Mouse (Mus musculus) intestine, postnatal 0 days (tissue): Measurements from ENCODE around the gene C3. TPM values are rescaled to one million over a fixed set of nuclear protein-coding genes. Genes with fewer than 3 reads are reported as not detected.

Experiments
- ATAC-seq: fragments of 200-750 bp; cut with Nextera tagmentation; 2 replicates; pipeline ENCODE4 v1.8.0; 2017; ENCODE audit warnings: mild to moderate bottlenecking, moderate TSS enrichment, moderate library complexity
- H3K27ac ChIP-seq: fragments of 300-500 bp; sonication (generic); 2 replicates; pipeline ENCODE4 v1.5.1; 2014; ENCODE audit warnings: mild to moderate bottlenecking, low read depth, low read length, moderate library complexity
- H3K27me3 ChIP-seq: fragments of 300-500 bp; sonication (generic); replicated peaks from 2 replicates; pipeline ENCODE4 v1.6.1; 2014; ENCODE audit warnings: low read length, mixed read lengths; ENCODE audit not compliant: control insufficient read depth, insufficient read depth
- H3K36me3 ChIP-seq: fragments of 300-500 bp; sonication (generic); 2 replicates; pipeline ENCODE4 v1.6.1; 2014; ENCODE audit warnings: mild to moderate bottlenecking, moderate library complexity; ENCODE audit not compliant: control insufficient read depth, insufficient read depth
- H3K4me1 ChIP-seq: fragments of 300-500 bp; sonication (generic); replicated peaks from 2 replicates; pipeline ENCODE4 v1.6.1; 2014; ENCODE audit warnings: antibody characterized with exemption, low read length, mixed read lengths; ENCODE audit not compliant: control insufficient read depth, insufficient read depth
- H3K4me2 ChIP-seq: fragments of 300-500 bp; sonication (generic); replicated peaks from 2 replicates; pipeline ENCODE4 v1.6.1; 2014; ENCODE audit warnings: low read depth, mild to moderate bottlenecking, moderate library complexity
- H3K4me3 ChIP-seq: fragments of 300-500 bp; sonication (generic); 2 replicates; pipeline ENCODE4 v1.5.1; 2014; ENCODE audit warnings: low read depth, low read length
- H3K9ac ChIP-seq: fragments of 300-500 bp; sonication (generic); 2 replicates; pipeline ENCODE4 v1.6.1; 2014; ENCODE audit warnings: mild to moderate bottlenecking, low read depth, low read length
- H3K9me3 ChIP-seq: fragments of 300-500 bp; sonication (generic); 2 replicates; pipeline ENCODE4 v1.6.1; 2016; ENCODE audit warnings: mixed run types; ENCODE audit not compliant: control insufficient read depth
- CTCF ChIP-seq: sonication (generic); IDR thresholded peaks from 2 replicates; pipeline ENCODE4 v1.5.1; 2016; ENCODE audit warnings: low read depth, mild to moderate bottlenecking, control low read depth, antibody characterized with exemption, moderate library complexity
- WGBS: fragments of 180-500 bp; shearing (Covaris S2); extraction: QIAGEN DNeasy Blood & Tissue Kit; methylation state at CpG from one replicate; pipeline ENCODE4 v1.1.7; 2014; 5-methylcytosine and 5-hydroxymethylcytosine counted together
- polyA plus RNA-seq: library from polyadenylated mRNA; unstranded; fragments of >200 nt; fragmentation: Nextera tagmentation; extraction: Ambion mirVana; gene quantifications from 2 replicates; pipeline ENCODE4 v1.2.1, GENCODE M21; 2015

The C3 gene
- polyA plus RNA-seq, 1 experiment from 2014 or later: 19.5 TPM

GRCm38 (mm10) chr17:57230728-57231125 lies 2.8 kb upstream of the C3 start:
- no peak for ATAC-seq
- Histone ChIP-seq H3K4me3 (no peak overlapping the region), H3K4me1 (peaks cover 6% of the 10 kb centered on the region; the same call in 1 of the 2 replicates), H3K9ac (no peak overlapping the region), H3K36me3 (peaks cover 11% of the 10 kb centered on the region; the same call in 1 of the 2 replicates), H3K9me3 (no peaks in the 10 kb centered on the region), H3K27ac (no peak overlapping the region), H3K27me3 (no peaks in the 10 kb centered on the region), H3K4me2 (no peak overlapping the region)
- TF ChIP-seq CTCF: no peak
- 29% methylated on average over 6 of the region's 6 CpGs for WGBS

- H3K4me1 ChIP-seq: peaks cover 6% of the 10 kb centered on the region; the same call in 1 of the 2 replicates
- H3K27me3 ChIP-seq: no peaks in the 10 kb centered on the region
- H3K36me3 ChIP-seq: peaks cover 10% of the 10 kb centered on the region; the same call in 1 of the 2 replicates
- H3K9ac ChIP-seq: no peak overlapping the region
- WGBS: 77% methylated on average over 15 of the region's 15 CpGs
- no peaks in the 10 kb centered on the region for H3K9me3 ChIP-seq
- no peak overlapping the region for H3K27ac ChIP-seq
- no peak overlapping the region for H3K4me2 ChIP-seq
- no peak for ATAC-seq
- no peak for TF ChIP-seq CTCF
- no peak overlapping the region for H3K4me3 ChIP-seq
Measured at GRCm38 (mm10) chr17:57229851-57230727, 2.2 kb upstream of the C3 start.

GRCm38 (mm10) chr17:57228873-57229272 lies 937 bp upstream of the C3 start:
- peaks cover 6% of the 10 kb centered on the region; the same call in 1 of the 2 replicates for H3K4me1 ChIP-seq
- ATAC-seq: no peak
- WGBS: 87% methylated on average over 3 of the region's 3 CpGs
- no peaks in the 10 kb centered on the region for H3K27me3 ChIP-seq
- no peak overlapping the region for H3K27ac ChIP-seq
- H3K9me3 ChIP-seq: no peaks in the 10 kb centered on the region
- no peak overlapping the region for H3K9ac ChIP-seq
- no peaks in the 10 kb centered on the region for H3K36me3 ChIP-seq
- H3K4me2 ChIP-seq: no peak overlapping the region
- no peak for TF ChIP-seq CTCF
- H3K4me3 ChIP-seq: no peak overlapping the region

GRCm38 (mm10) chr17:57227468-57227867 lies 468 bp downstream of the C3 start:
- Histone ChIP-seq H3K27ac (no peak overlapping the region), H3K27me3 (no peaks in the 10 kb centered on the region), H3K4me1 (peaks cover 6% of the 10 kb centered on the region; the same call in 1 of the 2 replicates), H3K9ac (no peak overlapping the region), H3K9me3 (no peaks in the 10 kb centered on the region), H3K4me3 (no peak overlapping the region), H3K36me3 (no peaks in the 10 kb centered on the region), H3K4me2 (no peak overlapping the region)
- no peak for TF ChIP-seq CTCF
- 85% methylated on average over 2 of the region's 2 CpGs for WGBS
- no peak for ATAC-seq

- H3K4me2 ChIP-seq: no peak overlapping the region
- no peaks in the 10 kb centered on the region for H3K27me3 ChIP-seq
- H3K27ac ChIP-seq: no peak overlapping the region
- no peaks in the 10 kb centered on the region for H3K36me3 ChIP-seq
- H3K4me1 ChIP-seq: no peaks in the 10 kb centered on the region
- no peak for TF ChIP-seq CTCF
- WGBS: 77% methylated on average over 9 of the region's 9 CpGs
- H3K9me3 ChIP-seq: no peaks in the 10 kb centered on the region
- no peak overlapping the region for H3K4me3 ChIP-seq
- no peak for ATAC-seq
- no peak overlapping the region for H3K9ac ChIP-seq
Measured at GRCm38 (mm10) chr17:57223313-57223712, 4.6 kb downstream of the C3 start.

GRCm38 (mm10) chr17:57221911-57222310 lies 6.0 kb downstream of the C3 start:
- no peak overlapping the region for H3K4me2 ChIP-seq
- no peak overlapping the region for H3K4me3 ChIP-seq
- no peaks in the 10 kb centered on the region for H3K4me1 ChIP-seq
- TF ChIP-seq CTCF: no peak
- no peaks in the 10 kb centered on the region for H3K36me3 ChIP-seq
- H3K27me3 ChIP-seq: no peaks in the 10 kb centered on the region
- H3K9me3 ChIP-seq: no peaks in the 10 kb centered on the region
- no peak overlapping the region for H3K27ac ChIP-seq
- no peak overlapping the region for H3K9ac ChIP-seq
- ATAC-seq: no peak
- WGBS: 54% methylated on average over 4 of the region's 4 CpGs
